Mouse (Mus musculus) layer of hippocampus, postnatal 14 days (tissue): Measurements from ENCODE around the gene 0610009B22Rik. TPM values are rescaled to one million over a fixed set of nuclear protein-coding genes. Genes with fewer than 3 reads are reported as not detected.
"Not testable (repeated sequence)": the region's sequence is repeated elsewhere in the genome, so short reads cannot be mapped to it uniquely, and the experiment has no call there.

Experiments
- DNase-seq, 2 experiments: peaks; one replicate each; pipeline ENCODE4 v3.0.0; 2021 to 2022; ENCODE audit warnings: low spot score in 2 of 2, mixed read lengths in 1 of 2
- long read RNA-seq, 2 experiments: library from polyadenylated mRNA; stranded (forward); transcript quantifications; one replicate each; pipeline ENCODE4 v2.0.0; 2021
- total RNA-seq, 2 experiments: library from RNA; stranded (reverse); gene quantifications; 2 replicates each; pipeline ENCODE4 v1.2.3; 2021

The 0610009B22Rik gene
- 10 to 100 TPM; 32.6 to 37.7 TPM for total RNA-seq
- long read RNA-seq, experiment 1, transcript 0610009B22Rik-201 (2 exons, 813 nt), result major isoform, 22 of 26 reads
- long read RNA-seq, experiment 1, partial matches to known transcripts, result 0 of 26 reads
- long read RNA-seq, experiment 1, other reads (novel, unspliced or antisense), result 4 of 26 reads
- long read RNA-seq, experiment 2, transcript 0610009B22Rik-201 (2 exons, 813 nt), result major isoform, 58 of 67 reads
- long read RNA-seq, experiment 2, partial matches to known transcripts, result 0 of 67 reads
- long read RNA-seq, experiment 2, other reads (novel, unspliced or antisense), result 9 of 67 reads

- peak; percentile 100 for DNase-seq
Measured at GRCm38 (mm10) chr11:51688330-51689328, at the start of gene 0610009B22Rik. 0610009B22Rik (minus strand) TSS chr11:51688874.

GRCm38 (mm10) chr11:51734218-51734617, 45.5 kb upstream of the 0610009B22Rik start:
- DNase-seq, result not testable (repeated sequence)

GRCm38 (mm10) chr11:51732883-51733282, 44.2 kb upstream of the 0610009B22Rik start:
- DNase-seq, result no peak

- no peak for DNase-seq
Measured at GRCm38 (mm10) chr11:51721066-51721465, 32.4 kb upstream of the 0610009B22Rik start.

GRCm38 (mm10) chr11:51707080-51707479, 18.4 kb upstream of the 0610009B22Rik start:
- DNase-seq, result no peak

- no peak for DNase-seq
Measured at GRCm38 (mm10) chr11:51706451-51706850, 17.8 kb upstream of the 0610009B22Rik start.

- DNase-seq, result no peak
Measured at GRCm38 (mm10) chr11:51703379-51703998, 14.8 kb upstream of the 0610009B22Rik start.

GRCm38 (mm10) chr11:51702831-51703230, 14.2 kb upstream of the 0610009B22Rik start:
- no peak for DNase-seq

GRCm38 (mm10) chr11:51694984-51695383, 6.3 kb upstream of the 0610009B22Rik start:
- DNase-seq, result no peak

- DNase-seq, result not testable (repeated sequence)
Measured at GRCm38 (mm10) chr11:51690597-51690996, 1.9 kb upstream of the 0610009B22Rik start.

- no peak for DNase-seq
Measured at GRCm38 (mm10) chr11:51689343-51689742, 669 bp upstream of the 0610009B22Rik start.

- no peak for DNase-seq
Measured at GRCm38 (mm10) chr11:51681976-51682374, 6.7 kb downstream of the 0610009B22Rik start.

GRCm38 (mm10) chr11:51681324-51681975, 7.2 kb downstream of the 0610009B22Rik start:
- peak; percentile 81 to 92 for DNase-seq

GRCm38 (mm10) chr11:51679466-51679865, 9.2 kb downstream of the 0610009B22Rik start:
- no peak for DNase-seq

- DNase-seq, result no peak
Measured at GRCm38 (mm10) chr11:51677737-51678418, 10.8 kb downstream of the 0610009B22Rik start.

- DNase-seq, result no peak
Measured at GRCm38 (mm10) chr11:51675386-51675785, 13.3 kb downstream of the 0610009B22Rik start.

GRCm38 (mm10) chr11:51673291-51673690, 15.4 kb downstream of the 0610009B22Rik start:
- DNase-seq, result no peak

GRCm38 (mm10) chr11:51671376-51671775, 17.3 kb downstream of the 0610009B22Rik start:
- DNase-seq, result no peak

GRCm38 (mm10) chr11:51670846-51671245, 17.8 kb downstream of the 0610009B22Rik start:
- no peak for DNase-seq

- DNase-seq, result not testable (repeated sequence)
Measured at GRCm38 (mm10) chr11:51664747-51665146, 23.9 kb downstream of the 0610009B22Rik start.
